Mouse (Mus musculus) effector memory CD4-positive, alpha-beta T cell, adult 7 months (primary cell): ENCODE results near the gene Cops4. TPM values are rescaled to one million over a fixed set of nuclear protein-coding genes. Genes with fewer than 3 reads are reported as not detected.

Experiments
- polyA plus RNA-seq: library from polyadenylated mRNA; unstranded; fragments of 100-300 nt; shearing (Covaris generic); gene quantifications from one replicate; pipeline ENCODE4 v1.2.1, GENCODE M21; 2017

The Cops4 gene
- polyA plus RNA-seq, result 77.5 TPM

GRCm38 (mm10) chr5:100518049-100519026 is at the start of gene Cops4:
Gene Cops4, plus strand, starts transcription at chr5:100518309.

GRCm38 (mm10) chr5:100500458-100500961 is 17.6 kb upstream of the Cops4 start, which contains the start of gene Lin54:
Gene Lin54, minus strand, starts transcription at chr5:100500639.

GRCm38 (mm10) chr5:100572069-100572468 is 54.0 kb downstream of the Cops4 start, which contains the start of gene Plac8:
Gene Plac8, minus strand, starts transcription at chr5:100572245.

Other genes starting within 250 kb of the Cops4 start
- gene Sec31a, start 102.1 kb upstream of the Cops4 start, polyA plus RNA-seq, result 77.6 TPM
- gene Lin54, start 17.7 kb upstream of the Cops4 start, polyA plus RNA-seq, result 38.8 TPM
- gene Plac8, start 53.9 kb downstream of the Cops4 start, polyA plus RNA-seq, result 79.9 TPM
- gene Coq2, start 156.8 kb downstream of the Cops4 start, polyA plus RNA-seq, result 45.1 TPM
- 0.20 TPM for gene Hpse, start 201.4 kb downstream of the Cops4 start, polyA plus RNA-seq